Mouse (Mus musculus) testis, postnatal 14 days (tissue): ENCODE results near the gene Cct2.
A peak's percentile ranks its signal among the peaks of the same experiment; 100 is the strongest.
"Not testable (repeated sequence)": the region's sequence is repeated elsewhere in the genome, so short reads cannot be mapped to it uniquely, and the experiment has no call there.

Experiments used
- DNase-seq: peaks from one replicate; pipeline ENCODE4 v3.0.0; 2021; ENCODE audit warnings: low spot score

Cct2 gene

DNA sequence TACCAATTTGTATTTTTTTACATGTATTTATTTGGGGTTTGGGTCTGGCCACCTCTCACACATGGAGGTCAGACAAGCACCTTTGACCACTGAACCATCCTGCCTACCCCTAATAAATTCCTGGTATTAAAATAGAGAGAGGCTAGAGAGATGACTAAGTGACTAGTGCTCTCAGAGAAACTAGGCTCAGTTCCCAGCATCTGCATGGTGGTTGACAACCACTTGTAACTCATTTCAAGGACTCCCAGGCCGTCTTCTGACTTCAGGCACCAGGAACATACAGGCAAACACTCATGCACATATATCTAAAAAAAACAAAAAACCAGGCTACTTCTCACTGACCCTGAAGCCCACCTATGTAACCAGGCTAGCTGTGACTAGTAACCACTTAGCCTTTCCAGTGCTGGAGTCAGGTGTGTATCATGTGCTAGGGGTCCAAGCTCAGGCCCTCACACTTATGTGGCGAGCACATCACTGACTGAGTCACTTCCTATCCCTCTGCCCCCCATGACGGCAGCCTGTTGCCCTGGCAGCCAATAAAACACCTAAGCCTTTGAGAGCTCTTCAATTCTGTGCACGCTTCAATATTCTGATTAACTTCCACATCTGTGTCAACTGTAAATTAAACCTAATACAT lies 13.5 kb downstream of the Cct2 start:
- no peak for DNase-seq

- no peak for DNase-seq
Measured at GRCm38 (mm10) chr10:117049253-117049652, 14.4 kb downstream of the Cct2 start.

GRCm38 (mm10) chr10:117045175-117046056 lies 18.2 kb downstream of the Cct2 start, which contains the start of gene Lrrc10:
Gene Lrrc10 (plus strand): TSS chr10:117045341.
- no peak for DNase-seq

DNA sequence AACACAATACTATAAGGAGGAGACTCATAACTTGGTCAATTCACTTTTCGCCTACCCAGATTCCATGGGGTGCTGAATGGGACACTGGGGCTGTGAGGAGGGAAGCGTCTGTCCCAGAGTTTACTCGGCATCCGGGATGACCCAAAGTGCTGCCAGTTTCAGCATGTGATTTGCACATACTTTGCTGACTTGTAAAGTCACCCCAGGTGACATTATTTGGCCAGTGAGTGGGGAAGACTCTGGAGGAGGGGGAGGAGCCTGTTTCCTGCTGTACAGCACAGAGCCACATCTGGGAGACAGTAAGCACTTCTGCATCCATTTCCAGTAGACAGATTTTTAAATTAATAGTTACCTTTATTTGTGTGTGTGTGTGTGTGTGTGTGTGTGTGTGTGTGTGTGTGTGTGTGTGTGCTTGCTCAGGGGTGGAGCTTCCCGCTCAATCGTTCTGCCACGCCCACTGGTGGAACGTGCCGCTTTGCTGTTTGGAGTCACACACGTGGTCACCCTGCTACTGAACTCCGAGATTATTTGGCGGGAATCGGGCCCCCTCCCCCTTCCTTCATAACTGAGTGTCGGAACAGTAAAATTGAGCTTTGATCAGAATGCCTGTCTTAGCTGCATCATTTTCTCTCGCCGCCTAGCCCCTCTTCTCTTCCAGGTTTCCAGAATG lies 20.0 kb downstream of the Cct2 start:
- not testable (repeated sequence) for DNase-seq

DNA sequence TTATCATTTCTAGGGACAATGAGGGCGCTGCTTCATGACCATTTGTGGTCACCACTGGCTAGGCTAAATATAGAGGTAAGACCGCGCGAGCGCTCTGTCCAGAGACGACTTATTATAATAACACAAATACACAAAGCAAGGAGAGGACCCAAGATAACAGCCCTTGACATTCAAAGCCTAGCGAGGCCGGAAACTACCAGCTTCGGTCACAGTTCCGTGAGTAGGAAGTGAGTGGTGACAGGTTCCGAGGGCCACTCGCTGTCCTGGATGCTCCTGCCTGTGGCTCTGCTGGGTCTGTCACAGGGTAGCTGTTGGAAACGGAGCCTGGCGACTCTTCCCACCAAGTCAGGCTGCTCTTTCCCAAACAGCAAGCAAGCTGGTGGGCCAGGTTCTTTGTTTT lies 21.3 kb downstream of the Cct2 start:
- DNase-seq, result no peak

GRCm38 (mm10) chr10:117040355-117040754 lies 23.3 kb downstream of the Cct2 start:
- DNase-seq, result no peak

DNA sequence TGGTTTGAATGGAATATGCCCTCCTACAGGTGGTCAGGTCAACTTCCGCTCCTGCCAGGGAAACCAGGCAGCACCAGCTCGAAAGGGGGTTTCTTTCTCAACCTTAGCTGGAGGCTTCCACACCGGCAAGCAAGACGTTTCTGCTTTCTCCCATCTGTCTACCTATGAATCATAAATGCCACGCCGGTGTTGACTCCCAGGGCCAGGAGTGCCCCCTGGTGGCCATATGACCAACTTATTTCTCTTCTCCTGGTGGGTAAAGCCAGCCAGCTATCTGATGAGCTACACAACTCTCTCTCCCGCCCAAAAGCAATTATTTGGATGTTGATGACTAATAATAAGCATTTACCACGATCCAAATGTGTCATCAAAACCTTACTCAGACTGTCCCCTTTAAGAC lies 29.8 kb downstream of the Cct2 start:
- peak; percentile 58 for DNase-seq

GRCm38 (mm10) chr10:117031160-117031559 lies 32.5 kb downstream of the Cct2 start:
- no peak for DNase-seq

DNA sequence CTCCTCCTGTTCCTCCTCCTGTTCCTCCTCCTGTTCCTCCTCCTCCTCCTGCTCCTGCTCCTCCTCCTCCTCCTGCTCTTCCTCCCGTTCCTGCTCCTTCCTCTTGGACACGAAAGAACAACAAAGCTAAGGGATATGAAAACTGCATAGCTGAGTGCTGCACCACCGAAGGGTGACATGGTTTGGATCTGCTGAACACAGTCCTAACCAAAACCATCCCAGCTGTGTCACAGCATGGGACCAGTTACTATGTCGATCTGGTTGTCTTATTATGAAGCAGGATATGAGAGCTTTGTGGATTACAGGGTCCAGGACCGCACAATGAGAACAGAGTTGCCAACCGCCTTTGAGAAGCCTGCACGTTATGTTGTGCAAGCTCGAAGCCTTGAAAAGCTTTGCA lies 37.4 kb downstream of the Cct2 start:
- no peak for DNase-seq

GRCm38 (mm10) chr10:117025776-117026175 lies 37.8 kb downstream of the Cct2 start:
- DNase-seq, result not testable (repeated sequence)

GRCm38 (mm10) chr10:117023693-117024092 lies 39.9 kb downstream of the Cct2 start:
- no peak for DNase-seq

- DNase-seq, result no peak
Measured at GRCm38 (mm10) chr10:117021020-117021754, 42.4 kb downstream of the Cct2 start.

DNA sequence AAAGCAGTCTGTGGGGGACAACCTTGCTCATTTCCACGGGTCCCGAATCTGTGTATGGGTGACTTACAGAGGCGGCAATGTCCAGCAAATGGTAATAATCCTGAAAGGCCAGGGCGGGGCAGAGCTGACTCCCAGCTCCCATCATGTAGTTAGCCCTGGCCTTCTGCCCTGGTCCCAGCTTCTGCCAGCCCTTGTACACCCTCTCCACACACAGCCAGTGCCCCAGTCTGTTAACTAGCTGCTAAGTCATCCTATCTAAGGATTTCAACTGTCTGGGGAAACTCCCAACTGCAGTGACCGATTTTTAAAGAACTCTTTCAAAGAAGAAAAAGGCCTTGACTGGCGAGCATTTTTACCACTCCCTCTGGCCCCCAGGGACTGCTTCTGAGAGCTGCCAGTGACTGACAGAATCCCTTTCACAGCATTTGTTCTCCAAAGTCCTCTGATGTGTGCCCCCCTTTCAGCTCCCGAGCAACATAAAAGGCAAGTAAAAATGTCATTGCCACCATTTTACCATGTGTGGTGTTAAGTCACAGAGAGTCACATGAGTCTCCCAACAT lies 45.3 kb downstream of the Cct2 start:
- DNase-seq, result no peak

- DNase-seq, result no peak
Measured at GRCm38 (mm10) chr10:117014565-117014964, 49.0 kb downstream of the Cct2 start.

DNA sequence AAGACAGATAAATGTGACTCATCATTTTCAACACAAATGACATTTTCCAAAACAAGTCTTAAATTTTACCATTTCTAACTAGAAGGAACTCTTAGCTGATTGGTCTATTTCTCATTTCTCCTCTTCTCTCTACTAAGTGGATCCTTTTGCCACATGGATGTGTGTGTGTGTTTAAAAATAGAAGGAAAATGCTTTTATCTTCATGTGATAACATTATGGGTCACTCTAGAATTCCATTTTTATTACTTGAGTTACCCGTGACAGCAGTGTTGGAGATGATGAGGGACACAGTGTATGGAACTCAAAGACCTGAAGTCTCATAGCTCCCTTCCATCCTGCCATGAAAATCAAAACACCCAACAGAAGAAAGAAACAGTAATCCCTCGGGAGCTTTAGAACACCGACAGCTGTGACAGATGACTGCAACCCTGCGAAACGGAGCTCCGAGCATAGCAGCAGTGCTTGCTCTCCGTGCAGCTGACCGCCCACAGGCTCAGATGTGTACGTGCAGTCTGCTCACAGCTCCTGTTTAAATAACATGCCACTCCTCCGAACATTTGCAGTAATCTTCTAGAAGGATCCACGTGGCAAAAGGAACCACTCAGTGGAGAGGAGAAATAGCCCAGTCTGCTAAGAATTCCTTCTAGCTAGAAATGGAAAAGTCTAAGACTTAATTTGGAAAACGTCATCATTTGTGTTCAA lies 49.8 kb downstream of the Cct2 start:
- DNase-seq, result no peak

DNA sequence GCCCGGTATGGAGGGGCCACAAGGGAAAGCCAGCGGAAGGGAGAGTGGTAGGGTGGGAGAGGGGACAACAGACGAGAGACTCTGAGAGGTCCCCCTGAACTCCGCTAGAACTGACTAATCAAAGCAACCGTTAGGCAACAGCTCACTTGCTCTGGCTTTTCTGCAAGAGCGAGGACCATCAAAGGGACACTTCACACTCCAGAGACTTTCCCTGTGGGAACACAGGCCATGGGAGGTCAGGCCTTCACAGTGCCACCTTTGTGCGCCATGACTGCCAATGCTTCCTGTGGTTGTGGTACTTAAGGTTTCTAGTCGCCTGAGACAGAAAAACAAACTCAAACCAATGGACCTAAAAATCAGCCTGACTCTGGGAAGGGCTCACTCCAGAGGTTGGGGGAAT lies 52.6 kb downstream of the Cct2 start:
- DNase-seq, result no peak

DNA sequence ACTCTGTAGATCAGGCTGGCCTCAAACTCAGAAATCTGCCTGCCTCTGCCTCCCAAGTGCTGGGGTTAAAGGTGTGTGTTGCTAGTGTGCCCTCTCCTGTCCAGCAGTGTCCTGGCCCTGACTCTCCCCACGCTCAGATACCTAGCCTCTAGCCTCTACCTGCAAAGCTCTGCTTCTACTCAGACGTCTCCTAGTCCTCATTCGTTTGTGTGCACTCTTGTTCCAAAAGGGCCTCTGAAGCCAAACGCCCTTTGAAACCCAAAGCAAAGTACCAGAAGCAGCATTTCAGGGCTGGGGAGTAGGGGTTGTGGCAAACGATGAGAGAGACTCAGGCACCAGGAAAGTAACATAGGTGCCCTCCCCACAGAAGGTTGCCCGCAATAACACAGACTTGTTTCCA lies 53.9 kb downstream of the Cct2 start:
- DNase-seq, result no peak

- DNase-seq, result no peak
Measured at GRCm38 (mm10) chr10:117005707-117006464, 57.7 kb downstream of the Cct2 start.

DNA sequence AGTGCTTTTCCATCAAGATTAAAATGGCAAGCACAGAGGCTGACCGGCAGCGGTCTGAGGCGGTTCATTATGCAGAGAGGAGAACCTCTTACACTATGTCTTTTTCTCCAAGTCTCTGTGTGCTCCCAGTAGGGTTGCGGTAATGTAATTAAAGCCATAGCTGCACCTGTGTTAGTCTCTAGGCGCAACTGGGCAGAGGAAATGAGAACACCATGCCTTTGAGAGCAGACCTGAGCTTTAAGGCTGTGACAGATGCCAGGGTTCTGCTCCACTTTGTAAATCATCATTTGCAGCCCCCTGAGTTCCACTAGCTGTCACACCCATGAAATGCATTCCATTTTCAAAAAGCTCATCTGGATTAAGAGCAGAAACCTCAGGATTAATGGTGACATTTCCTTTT lies 58.9 kb downstream of the Cct2 start:
- DNase-seq, result no peak
